Mouse (Mus musculus) urinary bladder, postnatal 25 days (tissue): ENCODE measurements around the gene Trim56.
"Not testable (repeated sequence)": the region's sequence is repeated elsewhere in the genome, so short reads cannot be mapped to it uniquely, and the experiment has no call there.

Experiments
- DNase-seq: peaks from one replicate; pipeline ENCODE4 v3.0.0; 2022; ENCODE audit warnings: low spot score

The Trim56 gene

DNA sequence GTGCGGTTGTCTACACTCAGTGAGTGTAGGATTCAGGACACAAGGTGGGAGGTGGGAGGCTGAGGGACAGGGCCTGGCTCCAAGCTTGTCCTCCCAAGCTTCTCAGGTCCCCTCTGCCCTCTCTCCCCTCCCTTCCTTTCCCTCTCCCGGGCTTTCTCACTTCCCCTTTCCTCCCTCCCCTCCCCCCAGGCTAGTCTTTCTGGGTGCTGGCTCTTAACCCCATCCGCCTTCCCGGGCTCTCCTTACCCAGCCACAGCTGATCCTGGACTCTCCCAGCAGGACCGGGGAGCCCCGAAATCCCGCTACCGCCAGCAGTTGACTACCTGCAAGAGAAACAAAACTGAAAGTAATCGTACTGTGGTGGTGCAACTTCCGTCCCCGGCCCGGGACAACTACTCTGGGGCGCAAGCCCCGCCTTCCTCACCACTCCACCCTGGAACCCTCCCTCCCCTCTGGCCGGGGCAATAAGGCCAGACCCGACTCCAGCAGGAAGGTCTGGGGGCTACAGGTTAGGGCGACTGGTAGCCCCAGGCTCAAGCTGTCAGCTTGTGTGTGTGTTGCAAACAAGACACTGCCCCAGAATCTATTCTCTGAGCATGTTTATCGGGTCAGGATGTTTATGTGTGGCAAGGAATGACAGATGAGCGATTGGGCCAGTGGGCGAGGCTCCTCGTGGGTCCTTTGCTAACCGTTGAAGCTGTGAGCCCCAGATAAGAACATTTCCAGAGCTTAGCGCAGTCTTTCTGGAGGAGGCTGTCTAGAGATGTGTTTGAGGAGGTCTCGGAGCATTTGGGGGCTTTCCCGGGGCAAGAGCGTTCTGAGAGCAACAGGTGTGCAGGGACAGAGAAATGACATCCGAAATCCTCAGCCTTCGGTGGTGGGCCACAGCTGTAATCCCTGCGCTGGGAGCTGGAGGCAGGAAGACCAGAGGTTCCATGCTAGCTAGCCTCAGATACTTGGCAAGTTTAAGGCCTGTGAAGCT lies at the start of gene Trim56:
TSS of gene Trim56 (minus strand) at position 344 of the 982 bp plus-strand sequence.
- peak; percentile 69 for DNase-seq

DNA sequence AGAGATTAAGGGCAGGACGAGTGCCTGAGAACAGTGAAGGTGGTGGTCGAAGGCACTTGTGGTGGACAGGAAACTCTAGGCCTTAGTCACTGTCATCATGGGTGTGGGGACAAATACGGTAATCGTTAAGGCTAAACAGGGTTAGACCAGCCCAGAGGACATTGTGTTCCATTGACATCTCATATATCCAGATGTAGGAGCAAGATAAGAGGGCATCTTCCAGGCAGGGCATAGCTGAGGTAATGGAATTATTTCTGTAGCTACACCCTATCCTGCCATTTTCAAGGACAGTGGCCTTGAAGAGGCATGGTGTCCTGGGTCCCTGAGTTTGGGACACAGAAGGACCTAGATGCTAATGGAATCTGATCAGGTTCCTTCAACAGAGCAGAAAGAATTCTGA lies 45.8 kb upstream of the Trim56 start:
- DNase-seq = no peak

- DNase-seq = peak; percentile 32
Measured at GRCm38 (mm10) chr5:137159461-137159860, 43.5 kb upstream of the Trim56 start.

DNA sequence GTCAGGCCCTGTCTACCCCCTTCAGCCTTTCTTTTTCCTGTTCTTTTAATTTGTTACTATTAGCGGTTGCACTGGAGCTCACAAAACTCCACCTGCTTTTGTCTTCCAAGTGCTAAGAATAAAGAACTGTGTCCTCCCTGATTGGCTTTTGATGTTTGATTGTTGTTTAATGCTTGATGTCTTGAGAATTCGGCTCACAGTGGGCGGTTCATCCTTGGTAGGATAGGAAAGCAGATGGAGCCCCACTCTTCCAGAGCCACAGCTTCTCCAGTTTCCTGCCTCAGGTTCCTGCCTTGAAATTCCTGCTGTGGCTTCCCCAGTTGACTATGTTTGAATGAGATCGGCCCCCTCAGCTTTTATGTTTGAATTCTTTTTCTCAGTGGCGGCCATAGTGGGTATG lies 37.3 kb upstream of the Trim56 start:
- DNase-seq = no peak

GRCm38 (mm10) chr5:137152623-137153022 lies 36.6 kb upstream of the Trim56 start:
- no peak for DNase-seq

GRCm38 (mm10) chr5:137149272-137149882 lies 33.4 kb upstream of the Trim56 start, which contains the start of gene Muc3:
Muc3 (minus strand) TSS chr5:137149322.
- DNase-seq = not testable (repeated sequence)

DNA sequence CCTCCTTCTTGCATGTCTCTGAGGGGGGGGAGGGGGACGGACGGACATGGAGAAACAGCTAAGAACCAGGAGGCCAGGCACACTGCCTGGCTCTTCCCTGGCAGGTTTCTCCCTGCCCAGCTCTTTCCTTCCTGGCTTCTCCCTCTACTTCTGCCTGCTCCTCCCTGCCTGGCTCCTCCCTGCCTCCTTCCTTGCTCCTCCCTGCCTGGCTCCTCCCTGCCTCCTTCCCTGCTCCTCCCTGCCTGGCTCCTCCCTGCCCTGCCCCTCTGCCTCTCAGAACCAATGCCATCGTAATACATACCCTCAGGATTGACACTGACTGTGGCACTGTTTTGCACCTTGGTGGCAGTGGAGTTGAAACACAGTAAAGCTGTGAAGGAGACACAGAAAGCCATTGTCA lies 24.8 kb upstream of the Trim56 start:
- no peak for DNase-seq

- DNase-seq = no peak
Measured at GRCm38 (mm10) chr5:137138977-137139376, 23.0 kb upstream of the Trim56 start.

DNA sequence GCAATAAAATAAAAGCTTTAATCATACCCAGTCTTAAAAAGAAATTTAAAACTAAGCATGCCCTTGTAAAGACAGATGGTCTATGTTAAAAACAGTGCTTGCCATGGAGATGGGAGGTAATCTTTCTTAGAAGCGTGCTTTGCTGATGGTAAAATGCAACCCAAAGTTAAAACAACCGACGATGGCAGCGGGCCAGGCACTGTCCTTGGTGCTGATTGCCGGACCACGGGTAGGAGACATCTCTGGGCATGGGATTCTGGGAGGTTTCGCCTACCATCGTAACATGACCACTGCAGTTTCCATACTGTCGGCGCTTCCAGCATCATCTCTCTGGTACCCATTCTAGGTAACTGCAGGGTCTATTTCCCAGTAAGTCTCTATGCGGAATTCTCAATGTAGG lies 18.9 kb upstream of the Trim56 start:
- DNase-seq = no peak

GRCm38 (mm10) chr5:137131490-137131889 lies 15.5 kb upstream of the Trim56 start:
- DNase-seq = peak; percentile 65

GRCm38 (mm10) chr5:137129281-137129680 lies 13.3 kb upstream of the Trim56 start:
- no peak for DNase-seq

- DNase-seq = no peak
Measured at GRCm38 (mm10) chr5:137123516-137123915, 7.5 kb upstream of the Trim56 start.

GRCm38 (mm10) chr5:137122686-137123193 lies 6.7 kb upstream of the Trim56 start:
- peak; percentile 72 for DNase-seq

DNA sequence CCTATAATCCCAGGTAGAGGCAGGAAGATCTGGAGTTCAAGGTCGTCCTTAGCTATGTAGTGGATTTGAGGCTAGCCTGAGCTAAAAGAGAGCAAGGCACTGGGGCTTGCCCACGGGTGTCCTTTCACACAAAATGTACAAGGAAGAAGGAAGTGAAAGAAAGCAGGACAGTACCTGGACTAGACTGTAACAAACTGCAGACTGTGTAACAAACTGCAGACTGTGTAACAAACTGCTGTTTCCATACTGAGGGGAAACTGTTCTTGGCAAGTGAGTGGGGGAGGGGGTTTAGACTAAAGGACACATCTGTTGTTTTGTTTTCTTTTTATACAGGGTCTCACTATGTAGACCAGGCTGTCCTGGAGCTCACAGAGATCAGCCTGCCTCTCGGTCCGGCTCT lies 5.3 kb upstream of the Trim56 start:
- no peak for DNase-seq

DNA sequence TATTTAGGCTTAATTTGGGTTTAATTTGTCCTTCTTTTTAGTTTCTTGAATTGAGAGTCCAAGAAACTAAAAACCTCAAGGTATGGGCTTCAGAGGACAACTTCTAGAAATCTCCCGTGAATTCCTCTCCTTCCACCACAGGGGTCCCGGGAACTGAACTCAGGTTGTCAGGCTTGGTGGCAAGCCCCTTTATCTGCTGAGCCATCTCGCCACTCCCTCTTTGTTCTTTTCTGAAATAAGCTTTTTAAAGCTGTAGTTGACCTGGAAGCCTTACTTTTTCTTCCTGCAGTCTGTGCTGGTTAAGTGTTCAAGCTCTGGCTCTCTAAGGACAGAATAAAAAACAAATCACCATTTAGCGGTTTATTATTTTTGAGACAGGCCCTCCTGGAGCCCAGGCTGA lies 2.9 kb upstream of the Trim56 start:
- DNase-seq = no peak

DNA sequence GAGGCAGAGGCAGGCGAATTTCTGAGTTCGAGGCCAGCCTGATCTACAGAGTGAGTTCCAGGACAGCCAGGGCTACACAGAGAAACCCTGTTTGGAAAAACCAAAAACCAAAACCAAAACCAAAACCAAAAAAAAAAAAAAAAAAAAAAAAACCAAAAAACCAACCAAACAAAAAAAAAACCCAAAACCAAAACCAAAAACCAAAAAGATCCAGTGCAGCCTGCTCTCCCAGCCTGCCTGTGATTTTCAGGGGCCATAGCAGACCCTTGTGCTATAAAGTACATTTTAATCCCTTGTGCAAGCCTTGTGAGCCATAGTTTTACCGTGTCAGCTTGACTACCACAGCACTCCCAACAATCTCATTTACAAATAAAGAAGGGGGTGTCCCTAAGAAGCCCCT lies 2.0 kb upstream of the Trim56 start:
- DNase-seq = not testable (repeated sequence)

DNA sequence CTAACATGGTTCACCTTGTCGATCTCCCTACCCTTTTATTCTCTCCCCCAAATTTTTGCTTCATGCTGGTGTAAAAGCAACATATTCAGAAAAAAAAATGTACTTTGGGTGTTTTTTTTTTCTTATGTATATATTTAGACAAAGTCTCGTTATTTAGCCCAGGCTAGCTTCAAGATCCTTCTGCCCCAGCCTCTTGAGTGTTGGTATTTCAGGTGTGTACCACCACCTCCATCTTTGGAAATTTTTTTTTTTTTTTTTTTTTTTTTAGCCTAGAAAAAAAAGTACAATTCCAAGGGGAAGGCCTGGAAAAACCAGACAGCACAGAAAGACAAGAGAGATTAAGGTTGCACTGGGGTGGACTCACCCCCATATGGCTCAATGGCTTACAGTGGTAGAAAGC lies 978 bp upstream of the Trim56 start:
- no peak for DNase-seq

DNA sequence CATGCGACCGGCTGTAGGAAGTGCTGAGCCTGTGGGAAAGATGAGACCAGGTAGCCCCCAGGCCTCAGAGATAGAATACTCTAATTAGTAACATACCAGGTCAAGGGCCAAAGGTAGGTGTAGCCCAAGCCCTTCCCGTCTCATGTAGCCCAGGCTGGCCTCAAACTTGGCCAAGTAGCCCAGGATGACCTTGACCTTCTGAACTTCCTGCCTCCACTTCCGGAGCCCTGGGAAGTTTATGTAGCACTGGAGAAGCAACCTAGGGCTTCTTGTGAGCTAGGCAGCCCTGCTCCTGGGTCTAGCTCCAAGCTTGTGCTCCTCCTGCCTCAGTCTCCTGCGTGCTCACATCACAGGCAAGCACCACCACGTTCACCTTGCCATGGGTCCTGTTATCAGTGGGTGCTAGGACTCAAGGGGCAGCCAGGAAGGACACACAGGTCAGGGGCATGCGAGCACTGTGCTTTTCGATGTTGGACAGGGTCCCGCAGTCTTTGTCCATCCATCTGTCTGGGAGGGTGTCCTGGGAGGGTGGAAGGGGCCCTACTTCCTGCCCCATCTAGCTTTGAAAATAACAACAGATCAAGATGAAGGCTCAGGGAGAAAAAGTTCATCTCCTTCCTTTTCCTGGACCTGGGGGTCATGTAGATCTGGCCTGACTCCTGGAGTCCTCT lies 983 bp downstream of the Trim56 start:
- DNase-seq = no peak

GRCm38 (mm10) chr5:137111542-137112408 lies 4.2 kb downstream of the Trim56 start:
- no peak for DNase-seq

GRCm38 (mm10) chr5:137110863-137111262 lies 5.1 kb downstream of the Trim56 start:
- DNase-seq = no peak

GRCm38 (mm10) chr5:137109941-137110593 lies 5.9 kb downstream of the Trim56 start:
- no peak for DNase-seq
